Mouse (Mus musculus): ENCODE results near the gene Ankrd44.

The Ankrd44 gene

DNA sequence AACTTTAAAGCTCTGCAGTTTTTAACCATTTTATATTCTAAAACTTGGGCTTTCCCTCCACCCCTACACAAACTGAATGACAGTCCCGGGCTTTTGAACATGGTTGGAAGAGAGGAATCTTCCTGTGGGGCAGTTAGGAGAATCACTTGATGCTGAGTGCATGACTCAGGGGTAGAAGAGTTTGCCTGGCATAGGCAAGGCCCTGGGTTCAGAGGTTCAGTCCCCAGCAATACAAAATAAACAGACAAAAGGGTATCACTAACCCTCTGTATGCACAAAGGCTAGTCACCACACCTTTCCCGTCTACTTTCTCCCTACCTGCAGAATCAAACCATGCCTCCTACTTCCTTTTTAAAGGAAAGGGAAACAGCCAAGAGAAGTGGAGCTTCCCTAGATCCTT lies 28.5 kb downstream of the Ankrd44 start:
- no peak for DNase-seq (ENCODE audit: extremely low read depth, insufficient read length, low spot score)

- no peak for DNase-seq (ENCODE audit: extremely low read depth, insufficient read length, low spot score)
Observed at GRCm38 (mm10) chr1:54896109-54897085, 29.8 kb downstream of the Ankrd44 start.

DNA sequence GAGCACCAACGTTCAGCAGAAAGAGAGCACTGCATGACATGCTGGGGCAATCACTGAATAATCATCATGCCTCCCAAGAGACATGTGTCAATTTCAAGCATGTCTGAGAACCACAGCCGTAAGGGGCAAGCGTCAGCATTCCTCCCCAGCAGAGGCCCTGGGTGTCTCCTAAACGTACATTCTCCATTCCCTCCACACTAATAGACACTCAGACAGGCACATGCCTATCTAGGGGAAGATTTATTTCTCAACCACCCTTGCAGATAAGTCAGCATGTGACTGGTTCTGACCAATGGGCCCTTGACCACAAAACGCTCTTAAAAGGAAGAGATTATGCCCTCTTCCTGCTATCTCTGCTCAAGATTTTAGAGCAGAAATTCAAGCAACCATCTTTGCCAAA lies 37.7 kb downstream of the Ankrd44 start:
- no peak for DNase-seq (ENCODE audit: extremely low read depth, insufficient read length, low spot score)

- DNase-seq (ENCODE audit: extremely low read depth, insufficient read length, low spot score): no peak
Observed at GRCm38 (mm10) chr1:54887873-54888272, 38.3 kb downstream of the Ankrd44 start.

- DNase-seq (ENCODE audit: extremely low read depth, insufficient read length, low spot score): no peak
Observed at GRCm38 (mm10) chr1:54882856-54883467, 43.2 kb downstream of the Ankrd44 start.

- DNase-seq (ENCODE audit: extremely low read depth, insufficient read length, low spot score): no peak
Observed at GRCm38 (mm10) chr1:54881523-54881922, 44.7 kb downstream of the Ankrd44 start.

DNA sequence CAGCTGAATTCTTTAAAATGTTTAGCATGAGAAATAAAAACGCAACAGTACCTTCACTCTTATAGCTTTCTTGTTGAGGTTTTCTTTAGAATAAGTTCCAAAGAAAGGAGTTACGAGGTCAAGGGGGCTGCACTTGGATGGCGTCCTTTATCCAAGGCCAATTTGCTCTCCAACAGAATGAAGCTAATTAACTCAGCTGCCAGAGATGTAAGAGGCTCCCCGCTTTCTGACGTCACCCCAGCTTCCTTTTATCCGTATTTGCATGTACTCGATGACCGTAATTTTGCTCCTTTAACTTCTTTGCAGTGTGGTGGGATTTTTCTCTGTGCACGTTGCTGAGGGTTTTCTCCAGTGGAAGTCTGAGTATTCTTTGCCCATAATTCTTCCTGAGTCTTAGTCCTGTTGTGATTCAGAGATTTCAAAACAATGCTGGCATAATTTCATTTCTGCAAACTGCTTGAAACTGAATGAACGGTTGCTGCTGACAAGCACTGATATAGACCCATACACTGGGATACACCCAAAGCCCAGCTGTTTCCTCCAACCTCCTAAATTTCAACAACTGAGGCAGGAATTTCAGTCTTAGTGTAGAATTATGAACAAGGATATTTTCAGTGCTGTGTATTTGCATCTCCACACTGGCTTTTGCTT lies 48.6 kb downstream of the Ankrd44 start:
- DNase-seq (ENCODE audit: extremely low read depth, insufficient read length, low spot score): no peak

- no peak for DNase-seq (ENCODE audit: extremely low read depth, insufficient read length, low spot score)
Observed at GRCm38 (mm10) chr1:54877014-54877413, 49.2 kb downstream of the Ankrd44 start.

- no peak for DNase-seq (ENCODE audit: extremely low read depth, insufficient read length, low spot score)
Observed at GRCm38 (mm10) chr1:54874094-54874493, 52.1 kb downstream of the Ankrd44 start.

GRCm38 (mm10) chr1:54872857-54873616 lies 53.1 kb downstream of the Ankrd44 start:
- DNase-seq (ENCODE audit: extremely low read depth, insufficient read length, low spot score): no peak

GRCm38 (mm10) chr1:54871321-54871720 lies 54.9 kb downstream of the Ankrd44 start:
- DNase-seq (ENCODE audit: extremely low read depth, insufficient read length, low spot score): no peak

DNA sequence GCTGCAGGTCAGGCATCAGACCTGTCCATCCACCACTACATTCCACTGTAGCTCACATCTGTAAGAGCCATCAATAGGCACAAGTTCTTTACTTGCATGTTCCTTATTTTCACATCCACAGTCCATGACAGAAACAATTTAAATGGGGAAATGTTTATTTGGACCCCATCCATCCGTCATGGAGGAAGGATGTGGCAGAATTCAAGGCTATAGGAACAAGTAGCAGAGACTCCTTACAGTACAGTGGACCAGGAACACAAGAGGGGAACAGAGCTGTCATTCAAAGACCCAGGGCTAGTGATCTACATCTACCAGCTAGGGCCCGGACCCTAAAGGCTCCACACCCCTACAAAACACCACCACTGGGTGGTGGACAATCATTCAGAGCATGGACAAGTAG lies 55.6 kb downstream of the Ankrd44 start:
- no peak for DNase-seq (ENCODE audit: extremely low read depth, insufficient read length, low spot score)

GRCm38 (mm10) chr1:54867226-54867625 lies 59.0 kb downstream of the Ankrd44 start:
- no peak for DNase-seq (ENCODE audit: extremely low read depth, insufficient read length, low spot score)

- no peak for DNase-seq (ENCODE audit: extremely low read depth, insufficient read length, low spot score)
Observed at GRCm38 (mm10) chr1:54866131-54866530, 60.1 kb downstream of the Ankrd44 start.

- no peak for DNase-seq (ENCODE audit: extremely low read depth, insufficient read length, low spot score)
Observed at GRCm38 (mm10) chr1:54864928-54865652, 61.1 kb downstream of the Ankrd44 start.

DNA sequence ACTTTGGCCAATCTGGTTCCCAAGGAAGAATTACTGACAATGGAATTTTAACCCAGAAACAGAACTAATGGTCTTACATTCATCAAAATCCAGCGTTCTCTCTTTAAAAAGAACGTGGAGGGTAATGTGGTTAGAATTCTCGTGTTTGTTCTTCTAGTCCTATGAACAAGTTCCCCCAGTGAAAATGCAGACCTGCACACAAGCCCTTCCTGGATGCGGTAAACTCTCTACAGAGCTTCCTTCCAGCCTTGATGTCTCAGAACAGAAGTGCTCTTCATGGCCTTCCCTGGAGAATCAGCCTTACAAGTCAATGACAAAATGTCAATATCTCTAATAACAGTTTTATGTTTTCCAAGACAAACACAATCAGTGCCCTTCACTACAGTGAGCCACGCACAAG lies 65.8 kb downstream of the Ankrd44 start:
- DNase-seq (ENCODE audit: extremely low read depth, insufficient read length, low spot score): no peak

- DNase-seq (ENCODE audit: extremely low read depth, insufficient read length, low spot score): no peak
Observed at GRCm38 (mm10) chr1:54859876-54860275, 66.3 kb downstream of the Ankrd44 start.

GRCm38 (mm10) chr1:54858898-54859297 lies 67.3 kb downstream of the Ankrd44 start:
- DNase-seq (ENCODE audit: extremely low read depth, insufficient read length, low spot score): no peak

- DNase-seq (ENCODE audit: extremely low read depth, insufficient read length, low spot score): no peak
Observed at GRCm38 (mm10) chr1:54856502-54856901, 69.7 kb downstream of the Ankrd44 start.

- DNase-seq (ENCODE audit: extremely low read depth, insufficient read length, low spot score): no peak
Observed at GRCm38 (mm10) chr1:54855970-54856369, 70.2 kb downstream of the Ankrd44 start.
